Mouse (Mus musculus): ENCODE measurements around the gene Serbp1. TPM values are rescaled to one million over a fixed set of nuclear protein-coding genes. Genes with fewer than 3 reads are reported as not detected.

Serbp1 gene
- total RNA-seq, 4 experiments from 2014 or later, result 163 to 303 (median 206) TPM

GRCm38 (mm10) chr6:67303210-67303609 lies 65.2 kb downstream of the Serbp1 start:
- no peak for DNase-seq

DNA sequence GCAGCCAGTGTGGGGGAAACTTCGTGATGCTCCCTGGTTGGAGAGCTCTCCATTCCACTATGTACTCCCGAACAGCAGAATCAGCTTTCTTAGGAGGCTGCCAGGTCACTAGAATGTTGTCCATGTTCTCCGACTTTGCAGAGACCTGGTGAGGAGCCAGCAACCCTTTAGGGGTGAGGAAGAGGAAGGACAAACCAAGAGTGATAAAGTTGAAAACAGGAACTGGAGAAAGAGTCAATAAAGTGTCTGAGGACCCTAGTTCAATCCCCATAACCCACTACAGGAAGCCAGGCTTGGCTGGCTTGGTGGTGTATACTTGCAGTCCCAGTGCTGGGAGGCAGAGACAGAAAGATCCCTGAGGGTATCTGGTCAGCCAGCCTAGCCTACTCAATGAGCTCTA lies 71.0 kb downstream of the Serbp1 start:
- no peak for DNase-seq

DNA sequence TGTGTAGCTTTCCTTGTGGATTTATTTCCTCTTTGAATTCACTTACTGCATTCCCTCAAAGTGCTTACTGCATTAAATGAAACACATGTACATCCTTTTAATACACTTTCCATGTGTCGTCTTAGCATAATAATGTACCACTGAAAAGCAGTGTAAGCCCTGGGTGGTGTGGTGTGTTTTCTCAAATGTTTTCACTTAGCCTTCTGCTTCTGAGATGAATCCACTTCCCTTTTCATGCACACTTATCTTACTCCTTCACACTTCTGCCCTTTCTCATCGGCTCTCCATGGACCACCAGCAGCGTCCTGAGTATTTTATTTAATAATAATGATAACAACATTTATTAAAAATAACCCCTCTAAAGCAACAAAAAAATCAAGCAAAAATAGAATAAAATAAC lies 71.8 kb downstream of the Serbp1 start:
- DNase-seq, result no peak

- DNase-seq, result no peak
These were observed 76.7 kb downstream of the Serbp1 start for GRCm38 (mm10) chr6:67314697-67315096.

DNA sequence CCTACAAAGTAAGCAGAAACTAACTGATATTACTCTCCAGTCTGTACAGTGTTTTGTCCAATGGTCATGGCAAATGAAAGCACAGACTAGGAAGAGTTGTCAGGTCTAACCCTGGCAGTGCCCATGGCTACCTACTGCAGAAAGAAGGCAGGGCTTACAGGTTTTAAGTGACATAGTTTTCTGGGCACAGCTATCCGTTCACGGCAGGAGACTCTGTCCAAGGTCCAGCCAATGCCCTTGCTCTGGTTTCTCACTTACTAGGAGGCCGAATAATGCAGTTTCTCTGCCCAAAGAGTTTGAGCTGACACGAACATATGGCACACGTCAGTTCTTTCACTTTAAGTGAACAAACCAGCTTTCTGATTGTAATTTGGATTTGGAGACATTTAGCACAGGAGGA lies 79.1 kb downstream of the Serbp1 start:
- DNase-seq, result no peak

- DNase-seq, result no peak
These were observed 79.9 kb downstream of the Serbp1 start for GRCm38 (mm10) chr6:67317827-67318338.

GRCm38 (mm10) chr6:67318451-67318850 lies 80.5 kb downstream of the Serbp1 start:
- DNase-seq, result peak; percentile 26

DNA sequence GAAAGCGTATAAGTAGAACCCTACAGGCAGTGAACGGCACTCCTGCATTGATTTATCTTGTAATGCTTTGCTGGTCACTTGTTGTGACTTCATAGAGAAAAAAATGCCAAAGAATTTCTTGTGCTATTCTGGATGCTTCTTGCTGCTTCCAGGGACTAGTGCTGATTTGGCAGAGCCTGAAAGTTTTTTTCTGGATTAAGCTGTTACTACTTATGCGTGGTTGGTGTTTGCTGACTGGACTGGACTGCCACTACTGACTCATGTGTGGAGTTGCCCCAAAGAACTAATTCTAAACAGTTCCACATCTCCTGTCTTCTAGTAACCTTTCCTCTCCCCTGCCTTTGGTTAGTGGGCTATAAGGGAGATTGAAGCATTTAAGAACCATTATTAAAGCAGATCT lies 85.8 kb downstream of the Serbp1 start:
- no peak for DNase-seq

DNA sequence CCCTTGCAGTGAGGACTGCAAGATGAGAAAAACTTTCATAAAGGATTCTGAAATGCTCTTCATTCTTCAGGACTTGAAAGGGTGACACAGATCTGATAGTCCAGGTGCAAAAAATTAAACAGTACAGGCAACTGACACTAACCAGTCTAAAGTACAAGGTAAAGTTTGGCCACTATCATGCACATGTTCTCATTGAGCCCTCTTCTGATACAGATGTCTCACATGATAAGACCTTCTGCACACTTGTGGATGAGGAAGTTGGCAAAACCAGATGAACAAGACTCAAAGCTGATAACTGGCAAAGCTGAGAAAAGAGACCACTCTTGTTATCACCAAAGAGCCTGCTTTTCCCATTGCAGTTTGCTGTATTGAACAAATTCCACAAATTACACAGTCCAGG lies 100.0 kb downstream of the Serbp1 start:
- DNase-seq, result no peak

DNA sequence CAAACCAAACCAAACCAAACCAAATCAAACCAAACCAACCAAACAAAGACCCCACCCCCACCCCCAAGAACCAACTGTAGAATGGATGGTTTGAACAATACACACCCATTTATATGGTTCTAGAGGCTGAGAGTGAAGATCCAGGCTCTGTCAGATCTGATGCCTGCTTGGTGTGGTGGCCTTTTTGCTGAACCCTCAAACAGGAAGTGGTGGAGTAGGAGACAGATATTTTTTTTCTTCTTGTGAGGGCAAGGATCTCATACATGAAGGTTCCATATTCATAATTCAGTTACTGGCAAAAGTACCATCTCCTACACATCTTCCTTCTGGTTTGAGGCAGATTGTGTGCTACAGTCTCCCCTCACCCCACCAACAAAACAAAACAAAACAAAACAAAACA lies 101.5 kb downstream of the Serbp1 start:
- no peak for DNase-seq

Other genes starting within 250 kb of the Serbp1 start
- 10 to 100 TPM; 16.4 to 36.1 (median 22.2) TPM for gene Gadd45a, start 200.7 kb upstream of the Serbp1 start, total RNA-seq (2022)
- gene Il12rb2, start 138.0 kb downstream of the Serbp1 start, total RNA-seq (2022), result under 1 TPM; 0.22 to 0.43 (median 0.27) TPM